Mouse (Mus musculus): ENCODE results near the gene Rnf217. TPM values are rescaled to one million over a fixed set of nuclear protein-coding genes. Genes with fewer than 3 reads are reported as not detected.

Gene Rnf217
- total and polyA plus RNA-seq, 2 experiments from 2014 or later: 0.70 to 7.9 TPM

DNA sequence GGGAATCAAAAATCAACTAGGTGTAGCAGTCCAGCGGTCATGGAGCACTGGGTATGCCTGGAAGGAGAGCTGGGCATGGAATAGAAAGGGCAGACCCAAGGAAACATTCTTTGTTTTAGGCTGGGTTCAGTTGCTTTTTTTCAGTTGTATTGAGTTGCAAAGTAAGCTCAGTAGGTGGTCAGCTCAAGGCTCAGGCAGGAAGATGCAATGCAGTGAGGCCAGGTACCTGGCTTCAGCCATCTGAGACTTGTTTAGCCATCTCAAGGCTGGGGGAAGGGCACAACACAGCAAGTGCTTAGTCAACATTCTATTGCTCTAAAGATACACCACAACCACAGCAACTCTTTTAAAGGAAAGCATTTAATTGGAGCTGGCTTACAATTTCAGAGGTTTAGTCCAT is 152.2 kb downstream of the Rnf217 start:
- 55% methylated on average over 1 of the region's 1 CpGs for WGBS
- DNase-seq (ENCODE audit: low spot score) (no peak), ATAC-seq (ENCODE audit: insufficient read depth, low read depth) (no peak)
- Histone ChIP-seq H3K27ac (ENCODE audit: low read depth) (no peak overlapping the region), H3K36me3 (replicated peaks; ENCODE audit: control insufficient read depth, insufficient read depth, low read length) (no peaks in the 10 kb centered on the region), H3K4me3 (ENCODE audit: low read depth, low read length) (no peak overlapping the region), H3K4me1 (ENCODE audit: control insufficient read depth, insufficient read depth) (no peaks in the 10 kb centered on the region), H3K9me3 (replicated peaks; ENCODE audit: control insufficient read depth, low read length) (no peaks in the 10 kb centered on the region), H3K4me2 (ENCODE audit: low read depth, low read length) (no peak overlapping the region), H3K9ac (replicated peaks; ENCODE audit: low read depth, low read length) (no peak overlapping the region), H3K27me3 (ENCODE audit: control insufficient read depth, insufficient read depth, low read length) (no peaks in the 10 kb centered on the region)
- TF ChIP-seq CTCF (IDR thresholded peaks at IDR 0.05; ENCODE audit: low read depth) (no peak), EP300 (IDR thresholded peaks at IDR 0.05; ENCODE audit: low read depth) (no peak)

DNA sequence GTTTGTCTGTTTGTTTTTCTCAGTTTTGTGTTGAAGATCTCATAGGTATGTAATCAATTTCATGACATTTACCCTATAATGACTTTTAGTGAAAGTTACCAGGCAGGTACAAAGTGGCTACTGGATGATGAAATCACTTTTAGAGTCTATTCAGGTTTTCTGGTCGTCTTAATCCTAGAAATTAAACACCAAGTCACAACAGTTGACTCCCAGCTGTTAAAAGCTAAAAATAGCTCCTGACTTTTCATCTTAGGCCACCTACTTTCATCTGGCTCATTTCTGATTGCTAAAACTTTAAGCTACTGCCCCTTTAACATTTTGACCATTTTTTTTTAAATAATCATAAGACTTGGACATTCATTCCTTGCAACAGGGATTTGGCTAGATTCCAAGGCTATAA is 161.9 kb downstream of the Rnf217 start:
- no peaks in the 10 kb centered on the region for H3K27me3 ChIP-seq (ENCODE audit: control insufficient read depth, insufficient read depth, low read length)
- no peak overlapping the region for H3K4me3 ChIP-seq (ENCODE audit: low read depth, low read length)
- no peak for TF ChIP-seq CTCF (IDR thresholded peaks at IDR 0.05; ENCODE audit: low read depth)
- TF ChIP-seq EP300 (IDR thresholded peaks at IDR 0.05; ENCODE audit: low read depth): no peak
- DNase-seq (ENCODE audit: low spot score): no peak
- 18% methylated on average over 1 of the region's 1 CpGs for WGBS
- no peaks in the 10 kb centered on the region for H3K9me3 ChIP-seq (replicated peaks; ENCODE audit: control insufficient read depth, low read length)
- H3K4me2 ChIP-seq (ENCODE audit: low read depth, low read length): no peak overlapping the region
- no peak overlapping the region for H3K27ac ChIP-seq (ENCODE audit: low read depth)
- H3K36me3 ChIP-seq (replicated peaks; ENCODE audit: control insufficient read depth, insufficient read depth, low read length): no peaks in the 10 kb centered on the region
- no peak overlapping the region for H3K9ac ChIP-seq (replicated peaks; ENCODE audit: low read depth, low read length)
- no peaks in the 10 kb centered on the region; the same call in 1 of the 2 replicates for H3K4me1 ChIP-seq (ENCODE audit: control insufficient read depth, insufficient read depth)
- no peak for ATAC-seq (ENCODE audit: insufficient read depth, low read depth)

- under 1% methylated on average over 59 of the region's 59 CpGs for WGBS
- H3K9me3 ChIP-seq (replicated peaks; ENCODE audit: control insufficient read depth, low read length): no peaks in the 10 kb centered on the region
- H3K4me3 ChIP-seq (ENCODE audit: low read depth, low read length): peak within 1 kb of the TSS; percentile 62
- H3K27me3 ChIP-seq (ENCODE audit: control insufficient read depth, insufficient read depth, low read length): no peaks in the 10 kb centered on the region
- peak; percentile 97 for ATAC-seq (ENCODE audit: insufficient read depth, low read depth)
- DNase-seq (ENCODE audit: low spot score): peak; percentile 86
- H3K4me1 ChIP-seq (ENCODE audit: control insufficient read depth, insufficient read depth): no peaks in the 10 kb centered on the region; the same call in 1 of the 2 replicates
- peak within 1 kb of the TSS; percentile 50; the same call in 1 of the 2 replicates for H3K9ac ChIP-seq (replicated peaks; ENCODE audit: low read depth, low read length)
- no peak within 1 kb of the TSS for H3K27ac ChIP-seq (ENCODE audit: low read depth)
- peak within 1 kb of the TSS; percentile 77 for H3K4me2 ChIP-seq (ENCODE audit: low read depth, low read length)
- no peak for TF ChIP-seq EP300 (IDR thresholded peaks at IDR 0.05; ENCODE audit: low read depth)
- TF ChIP-seq CTCF (IDR thresholded peaks at IDR 0.05; ENCODE audit: low read depth): peak; percentile 94
- no peaks in the 10 kb centered on the region for H3K36me3 ChIP-seq (replicated peaks; ENCODE audit: control insufficient read depth, insufficient read depth, low read length)
These were observed 163.5 kb downstream of the Rnf217 start, which contains the start of gene Tpd52l1 for GRCm38 (mm10) chr10:31445291-31446124. Gene Tpd52l1 (minus strand): TSS chr10:31445958.

DNA sequence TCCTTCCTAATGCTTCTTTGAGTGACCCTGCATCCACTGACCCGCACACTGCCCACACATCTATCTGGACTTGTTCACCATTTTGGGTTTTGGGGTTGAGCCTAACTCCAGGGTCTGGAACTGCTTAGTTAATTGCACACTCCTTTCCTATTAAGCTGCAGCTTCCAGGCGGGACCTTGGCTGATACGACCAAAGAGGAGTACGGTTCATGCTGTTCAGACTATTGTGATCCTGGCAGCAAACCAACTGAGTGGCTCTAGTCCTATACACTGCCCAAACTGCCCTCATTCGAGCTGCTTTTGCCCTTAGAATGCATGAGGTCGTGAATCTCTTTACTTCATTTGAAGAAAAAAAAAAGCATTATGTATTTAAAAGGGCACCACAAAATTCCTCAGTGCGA is 164.8 kb downstream of the Rnf217 start:
- Histone ChIP-seq H3K27me3 (ENCODE audit: control insufficient read depth, insufficient read depth, low read length) (no peaks in the 10 kb centered on the region), H3K4me3 (ENCODE audit: low read depth, low read length) (no peak overlapping the region), H3K9me3 (replicated peaks; ENCODE audit: control insufficient read depth, low read length) (no peaks in the 10 kb centered on the region), H3K9ac (replicated peaks; ENCODE audit: low read depth, low read length) (no peak overlapping the region), H3K4me1 (ENCODE audit: control insufficient read depth, insufficient read depth) (no peaks in the 10 kb centered on the region; the same call in 1 of the 2 replicates), H3K27ac (ENCODE audit: low read depth) (no peak overlapping the region), H3K36me3 (replicated peaks; ENCODE audit: control insufficient read depth, insufficient read depth, low read length) (no peaks in the 10 kb centered on the region), H3K4me2 (ENCODE audit: low read depth, low read length) (no peak overlapping the region)
- ATAC-seq (ENCODE audit: insufficient read depth, low read depth) (no peak), DNase-seq (ENCODE audit: low spot score) (no peak)
- 61% methylated on average over 7 of the region's 7 CpGs for WGBS
- TF ChIP-seq CTCF (IDR thresholded peaks at IDR 0.05; ENCODE audit: low read depth): no peak
- TF ChIP-seq EP300 (IDR thresholded peaks at IDR 0.05; ENCODE audit: low read depth): no peak

Other genes starting within 250 kb of the Rnf217 start
- gene Tpd52l1, start 163.2 kb downstream of the Rnf217 start, total RNA-seq (2014; rRNA removed; ENCODE audit: low replicate concordance): 3.7 and 11.9 TPM in 2 replicates
- gene Tpd52l1, start 163.2 kb downstream of the Rnf217 start, polyA plus RNA-seq (2015; fragmentation: Nextera tagmentation; extraction: Ambion mirVana): 15.4 and 17.8 TPM in 2 replicates